Mouse (Mus musculus) Patski (cell line): ENCODE data around the gene Rab31. TPM values are rescaled to one million over a fixed set of nuclear protein-coding genes. Genes with fewer than 3 reads are reported as not detected.

Source experiments
- ATAC-seq: fragments of 100-300 bp; one replicate; pipeline ENCODE4 v1.8.0; 2021
- CTCF ChIA-PET: fragments of 350-600 bp; sonication (Branson Sonifier 250); formaldehyde crosslinking; loops from one replicate; lab custom pipeline; 2022; ENCODE audit warnings: inconsistent platforms; lab: Charles Lee
- POLR2A ChIA-PET: fragments of 350-600 bp; sonication (Branson Sonifier 250); formaldehyde crosslinking; loops from one replicate; lab custom pipeline; 2022; ENCODE audit warnings: antibody characterized with exemption, inconsistent platforms; lab: Charles Lee
- DNase-seq: peaks from one replicate; pipeline ENCODE4 v3.0.0-alpha.2; 2011; ENCODE audit warnings: low read depth, low spot score
- H3K27me3 ChIP-seq: fragments of 371-371 bp; one replicate; pipeline ENCODE4 v1.5.1; 2021
- CTCF ChIP-seq: fragments of 100-300 bp; IDR thresholded peaks from one replicate; pipeline ENCODE4 v1.5.1; 2021
- in situ Hi-C: fragments of 300-500 bp; cut with MboI; formaldehyde crosslinking; loops from 3 replicates; pipeline ENCODE4 v1.11.1; 2018; ENCODE audit warnings: low pct_unique_long_range_greater_than_20kb, mixed read lengths
- polyA plus RNA-seq: library from polyadenylated mRNA; unstranded; gene quantifications from one replicate; pipeline ENCODE4 v1.2.3, GENCODE M21; 2021

The Rab31 gene
- polyA plus RNA-seq, 1 experiment from 2014 or later, result 71.2 TPM

- ATAC-seq (peak; percentile 52), DNase-seq (no peak)
- in situ Hi-C loops, result no loop called here
- CTCF ChIA-PET, result interaction anchor here (0.8 to 1.3 kb wide), 2 partner anchors 9 to 32 kb away, joined by 3 read pairs; no protein-coding TSS in a partner anchor
- POLR2A ChIA-PET, result interaction anchor here (0.7 to 1.4 kb wide), 2 partner anchors 10 to 170 kb away, joined by 4 to 6 read pairs; partner anchors contain the start of gene Vapa
- no peak for TF ChIP-seq CTCF
- no peaks in the 10 kb centered on the region for H3K27me3 ChIP-seq
These were observed 10.9 kb upstream of the Rab31 start for GRCm38 (mm10) chr17:65783182-65784161.

GRCm38 (mm10) chr17:65782551-65783141 is 10.1 kb upstream of the Rab31 start, which contains the start of gene Ppp4r1:
Gene Ppp4r1, plus strand, starts transcription at chr17:65782573.
- ChIA-PET POLR2A (interaction anchor here (1.4 kb wide), 2 partner anchors 9 to 10 kb away, joined by 4 to 6 read pairs; partner anchors contain the start of gene Rab31), CTCF (interaction anchor here (1.3 kb wide), 1 partner anchor 8 kb away, joined by 3 read pairs; no protein-coding TSS in a partner anchor)
- DNase-seq, result no peak
- ATAC-seq, result peak; percentile 84
- in situ Hi-C loops, result no loop called here
- peak; percentile 52 for TF ChIP-seq CTCF
- H3K27me3 ChIP-seq, result no peaks in the 10 kb centered on the region

- in situ Hi-C loops, result no loop called here
- no peak for DNase-seq
These were observed 8.4 kb upstream of the Rab31 start for GRCm38 (mm10) chr17:65780970-65781369.

GRCm38 (mm10) chr17:65777461-65777860 is 4.9 kb upstream of the Rab31 start:
- POLR2A ChIA-PET, result no interaction called here
- DNase-seq (no peak), ATAC-seq (no peak)
- no peak for TF ChIP-seq CTCF
- CTCF ChIA-PET, result no interaction called here
- no peaks in the 10 kb centered on the region for H3K27me3 ChIP-seq
- in situ Hi-C loops, result no loop called here

More at GRCm38 (mm10) chr17:65780970-65781369, 8.4 kb upstream of the Rab31 start:
- POLR2A ChIA-PET, result interaction anchor here (0.7 to 1.4 kb wide), 2 partner anchors 8 to 12 kb away, joined by 3 to 4 read pairs; partner anchors contain the start of gene Rab31
- CTCF ChIA-PET, result interaction anchor here (1.1 kb wide), 1 partner anchor 49 kb away, joined by 3 read pairs; no protein-coding TSS in a partner anchor
- no peak for ATAC-seq
- H3K27me3 ChIP-seq, result no peaks in the 10 kb centered on the region
- TF ChIP-seq CTCF, result no peak

GRCm38 (mm10) chr17:65776228-65776627 is 3.7 kb upstream of the Rab31 start:
- in situ Hi-C loops, result no loop called here
- ATAC-seq (no peak), DNase-seq (no peak)
- no peak for TF ChIP-seq CTCF
- POLR2A ChIA-PET, result no interaction called here
- CTCF ChIA-PET, result no interaction called here
- no peaks in the 10 kb centered on the region for H3K27me3 ChIP-seq

- CTCF ChIA-PET, result interaction anchor here (1.2 kb wide), 2 partner anchors 8 to 68 kb away, joined by 3 read pairs; partner anchors contain the start of gene Ppp4r1
- DNase-seq, result no peak
These were observed 1.9 kb upstream of the Rab31 start for GRCm38 (mm10) chr17:65774439-65774838.

GRCm38 (mm10) chr17:65773617-65774016 is 1.1 kb upstream of the Rab31 start:
- no peaks in the 10 kb centered on the region for H3K27me3 ChIP-seq
- peak; percentile 56 for TF ChIP-seq CTCF
- in situ Hi-C loops, result loop anchor here (5.0 kb wide), 2 partner anchors 66 to 166 kb away; no protein-coding TSS in a partner anchor
- CTCF ChIA-PET, result interaction anchor here (1.2 kb wide), 2 partner anchors 9 to 67 kb away, joined by 3 read pairs; partner anchors contain the start of gene Ppp4r1
- DNase-seq (no peak), ATAC-seq (no peak)
- POLR2A ChIA-PET, result interaction anchor here (1.0 kb wide), 2 partner anchors 9 to 160 kb away, joined by 4 to 6 read pairs; partner anchors contain the start of genes Ppp4r1 and Vapa

More at GRCm38 (mm10) chr17:65774439-65774838, 1.9 kb upstream of the Rab31 start:
- in situ Hi-C loops, result loop anchor here (5.0 kb wide), 2 partner anchors 67 to 167 kb away; no protein-coding TSS in a partner anchor
- no peak for TF ChIP-seq CTCF
- peak; percentile 23 for ATAC-seq
- POLR2A ChIA-PET, result interaction anchor here (1.0 kb wide), 1 partner anchor 8 kb away, joined by 6 read pairs; the partner anchor contains the start of gene Ppp4r1
- H3K27me3 ChIP-seq, result no peaks in the 10 kb centered on the region

- ATAC-seq, result no peak
- no peaks in the 10 kb centered on the region for H3K27me3 ChIP-seq
- no peak for TF ChIP-seq CTCF
- POLR2A ChIA-PET, result no interaction called here
- in situ Hi-C loops, result loop anchor here (5.0 kb wide), 2 partner anchors 64 to 164 kb away; no protein-coding TSS in a partner anchor
- CTCF ChIA-PET, result interaction anchor here (0.5 kb wide), 1 partner anchor 13 kb away, joined by 3 read pairs; no protein-coding TSS in a partner anchor
- no peak for DNase-seq
These were observed 1.3 kb downstream of the Rab31 start for GRCm38 (mm10) chr17:65770982-65771915.

GRCm38 (mm10) chr17:65768486-65768885 is 4.1 kb downstream of the Rab31 start:
- ChIA-PET CTCF (no interaction called here), POLR2A (interaction anchor here (0.6 kb wide), 1 partner anchor 13 kb away, joined by 3 read pairs; no protein-coding TSS in a partner anchor)
- no peak for TF ChIP-seq CTCF
- in situ Hi-C loops, result no loop called here
- no peak for DNase-seq
- ATAC-seq, result no peak
- H3K27me3 ChIP-seq, result no peaks in the 10 kb centered on the region
